Mouse (Mus musculus) liver, embryonic 13.5 days (tissue): ENCODE results near the gene Lpcat2b. TPM values are rescaled to one million over a fixed set of nuclear protein-coding genes. Genes with fewer than 3 reads are reported as not detected.
A peak's percentile ranks its signal among the peaks of the same experiment; 100 is the strongest.

Experiments
- ATAC-seq: fragments of 200-750 bp; cut with Nextera tagmentation; 2 replicates; pipeline ENCODE4 v1.8.0; 2017; ENCODE audit warnings: low read depth, mild to moderate bottlenecking, moderate number of reproducible peaks, moderate library complexity
- DNase-seq: peaks from one replicate; pipeline ENCODE4 v3.0.0; 2022
- H3K27ac ChIP-seq: fragments of 300-500 bp; sonication (generic); 2 replicates; pipeline ENCODE4 v1.5.1; 2015; ENCODE audit warnings: moderate library complexity, mild to moderate bottlenecking, inconsistent platforms
- H3K27me3 ChIP-seq: fragments of 300-500 bp; sonication (generic); 2 replicates; pipeline ENCODE4 v1.6.1; 2015; ENCODE audit warnings: mild to moderate bottlenecking, inconsistent platforms
- H3K36me3 ChIP-seq: fragments of 300-500 bp; sonication (generic); 2 replicates; pipeline ENCODE4 v1.6.1; 2015; ENCODE audit warnings: mild to moderate bottlenecking, inconsistent platforms
- H3K4me1 ChIP-seq: fragments of 300-500 bp; sonication (generic); replicated peaks from 2 replicates; pipeline ENCODE4 v1.6.1; 2015; ENCODE audit warnings: inconsistent platforms
- H3K4me2 ChIP-seq: fragments of 300-500 bp; sonication (generic); 2 replicates; pipeline ENCODE4 v1.6.1; 2015; ENCODE audit warnings: inconsistent platforms, mild to moderate bottlenecking, moderate library complexity
- H3K4me3 ChIP-seq: fragments of 300-500 bp; sonication (generic); replicated peaks from 2 replicates; pipeline ENCODE4 v1.5.1; 2015; ENCODE audit warnings: mild to moderate bottlenecking, inconsistent platforms
- H3K9ac ChIP-seq: fragments of 300-500 bp; sonication (generic); 2 replicates; pipeline ENCODE4 v1.6.1; 2015; ENCODE audit warnings: mild to moderate bottlenecking, inconsistent platforms
- H3K9me3 ChIP-seq: fragments of 300-500 bp; sonication (generic); replicated peaks from 2 replicates; pipeline ENCODE4 v1.6.1; 2016; ENCODE audit warnings: inconsistent platforms
- WGBS: fragments of 180-500 bp; shearing (Covaris S2); methylation state at CpG from one replicate; pipeline ENCODE4 v1.1.7; 2015; ENCODE audit not compliant: insufficient replicate concordance; 5-methylcytosine and 5-hydroxymethylcytosine counted together
- polyA plus RNA-seq: library from polyadenylated mRNA; unstranded; fragments of >200 nt; fragmentation: Nextera tagmentation; extraction: Ambion mirVana; gene quantifications from 2 replicates; pipeline ENCODE4 v1.2.1, GENCODE M21; 2015

Lpcat2b gene
- polyA plus RNA-seq, 1 experiment from 2014 or later: not detected

GRCm38 (mm10) chr5:107448784-107449183 lies 17.4 kb downstream of the Lpcat2b start:
- no peaks in the 10 kb centered on the region for H3K36me3 ChIP-seq
- 81% methylated on average over 4 of the region's 4 CpGs for WGBS
- DNase-seq (no peak), ATAC-seq (no peak)
- no peaks in the 10 kb centered on the region for H3K27me3 ChIP-seq
- H3K4me2 ChIP-seq: no peak overlapping the region
- H3K4me3 ChIP-seq: no peak overlapping the region
- H3K4me1 ChIP-seq: no peaks in the 10 kb centered on the region
- H3K9me3 ChIP-seq: no peaks in the 10 kb centered on the region
- no peak overlapping the region for H3K9ac ChIP-seq
- H3K27ac ChIP-seq: no peak overlapping the region

- ATAC-seq (no peak), DNase-seq (no peak)
- Histone ChIP-seq H3K9ac (no peak overlapping the region), H3K4me2 (no peak overlapping the region), H3K4me1 (no peaks in the 10 kb centered on the region), H3K27me3 (no peaks in the 10 kb centered on the region), H3K27ac (no peak overlapping the region), H3K36me3 (no peaks in the 10 kb centered on the region), H3K4me3 (no peak overlapping the region), H3K9me3 (no peaks in the 10 kb centered on the region)
- 76% methylated on average over 5 of the region's 5 CpGs for WGBS
These were observed 18.3 kb downstream of the Lpcat2b start for GRCm38 (mm10) chr5:107449620-107450019.

GRCm38 (mm10) chr5:107450299-107450698 lies 18.9 kb downstream of the Lpcat2b start:
- Histone ChIP-seq H3K27me3 (no peaks in the 10 kb centered on the region), H3K4me2 (no peak overlapping the region), H3K4me3 (no peak overlapping the region), H3K4me1 (no peaks in the 10 kb centered on the region), H3K9ac (no peak overlapping the region), H3K36me3 (no peaks in the 10 kb centered on the region), H3K27ac (no peak overlapping the region), H3K9me3 (no peaks in the 10 kb centered on the region)
- DNase-seq (no peak), ATAC-seq (no peak)
- 84% methylated on average over 5 of the region's 5 CpGs for WGBS

DNA sequence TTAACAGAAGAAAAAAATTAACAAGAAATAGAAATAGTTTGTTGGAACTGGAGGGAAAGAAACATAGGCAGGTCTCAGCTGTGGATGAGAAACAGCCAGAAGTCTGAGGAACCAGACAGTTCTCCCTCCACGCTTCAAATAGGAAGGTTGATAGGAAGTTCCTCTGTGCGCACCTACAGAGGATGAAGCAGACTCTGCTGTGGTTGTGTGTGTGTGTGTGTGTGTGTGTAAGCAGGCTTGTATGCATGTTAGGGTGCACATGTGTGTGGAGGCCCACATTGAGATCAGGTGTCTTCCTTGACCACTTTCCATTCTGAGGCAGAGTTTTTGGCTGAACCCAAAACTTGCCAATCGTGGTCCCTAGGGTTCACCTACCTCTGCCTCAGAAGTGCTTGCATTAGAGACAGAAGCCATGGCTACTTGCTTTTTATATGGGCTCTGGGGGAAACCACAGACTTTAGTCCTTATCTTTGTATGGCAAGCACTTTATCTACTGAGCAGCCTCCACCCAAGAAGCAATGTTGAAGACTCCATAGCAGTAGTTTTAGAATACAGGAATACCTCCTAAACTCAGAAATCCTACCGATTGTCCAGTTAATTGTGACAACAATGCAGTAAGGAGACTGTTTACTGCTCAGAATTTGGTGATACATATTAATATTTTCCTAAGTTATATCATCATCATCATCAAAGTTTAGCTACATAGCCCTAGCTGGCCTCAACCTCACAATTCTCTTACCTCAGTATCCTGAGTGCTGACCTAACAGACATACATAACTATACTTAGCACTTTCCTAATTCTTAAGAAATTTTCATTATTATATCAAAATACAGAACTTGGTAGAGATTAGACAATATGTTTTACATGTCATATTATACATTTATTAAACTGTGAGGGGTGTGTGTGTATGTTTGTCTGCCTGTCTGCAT lies 31.1 kb downstream of the Lpcat2b start:
- no peak overlapping the region; the same call in 1 of the 2 replicates for H3K9ac ChIP-seq
- peak overlapping the region; percentile 38 for H3K4me2 ChIP-seq
- ATAC-seq: peak; percentile 94
- no peaks in the 10 kb centered on the region for H3K9me3 ChIP-seq
- H3K4me1 ChIP-seq: peaks cover 20% of the 10 kb centered on the region
- peak; percentile 31 for DNase-seq
- WGBS: 26% methylated on average over 4 of the region's 4 CpGs
- H3K27ac ChIP-seq: peak overlapping the region; percentile 72
- H3K27me3 ChIP-seq: no peaks in the 10 kb centered on the region
- no peak overlapping the region; the same call in 1 of the 2 replicates for H3K4me3 ChIP-seq
- H3K36me3 ChIP-seq: no peaks in the 10 kb centered on the region

DNA sequence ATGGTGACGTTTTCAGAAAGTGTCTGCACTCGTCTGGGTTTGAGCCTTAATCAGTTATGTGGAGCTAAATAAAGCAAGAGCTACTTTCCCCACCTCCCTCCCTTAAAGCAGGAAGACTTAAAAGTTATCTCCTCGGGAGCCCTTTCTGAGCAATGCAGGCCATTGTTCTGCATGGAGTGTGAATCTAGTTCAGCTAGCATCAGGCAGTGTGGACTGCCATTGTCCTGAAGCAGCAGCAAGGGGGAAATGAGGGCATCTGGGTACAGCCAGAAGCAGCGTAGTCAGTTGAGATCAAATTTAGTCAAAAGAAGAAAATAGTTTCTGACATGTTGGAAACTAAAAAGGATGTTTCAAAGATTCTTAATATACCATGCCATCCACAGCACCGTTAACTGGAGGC lies 35.2 kb downstream of the Lpcat2b start:
- H3K36me3 ChIP-seq: 0 out of 2 replicates have a peak, but pooled peaks cover 3% of the 10 kb centered on the region
- DNase-seq (no peak), ATAC-seq (no peak)
- no peaks in the 10 kb centered on the region for H3K27me3 ChIP-seq
- H3K27ac ChIP-seq: no peak overlapping the region
- no peak overlapping the region for H3K4me2 ChIP-seq
- 59% methylated on average over 5 of the region's 5 CpGs for WGBS
- H3K4me1 ChIP-seq: peaks cover 34% of the 10 kb centered on the region
- H3K9ac ChIP-seq: no peak overlapping the region
- H3K4me3 ChIP-seq: no peak overlapping the region
- no peaks in the 10 kb centered on the region for H3K9me3 ChIP-seq

DNA sequence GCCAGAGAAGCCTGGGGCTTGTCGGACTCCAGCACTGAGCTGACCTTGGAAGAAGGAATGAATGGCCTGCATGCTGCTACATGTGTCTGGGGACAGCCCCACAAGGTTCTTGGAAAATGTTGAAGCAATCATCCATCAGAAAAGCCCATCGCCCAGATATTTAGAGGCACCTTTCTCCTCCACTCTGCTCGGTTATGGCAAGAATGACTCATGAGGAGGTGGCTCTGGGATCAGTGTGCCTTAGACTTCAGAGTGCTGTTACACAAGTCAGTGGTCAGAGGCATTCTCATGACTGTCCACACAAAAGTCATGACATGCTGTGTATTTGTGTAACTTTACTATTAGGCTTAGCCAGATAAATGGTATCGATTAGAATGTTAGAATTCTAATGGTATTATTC lies 35.7 kb downstream of the Lpcat2b start:
- Histone ChIP-seq H3K27me3 (no peaks in the 10 kb centered on the region), H3K4me3 (no peak overlapping the region), H3K4me2 (no peak overlapping the region), H3K4me1 (peaks cover 34% of the 10 kb centered on the region), H3K27ac (no peak overlapping the region), H3K36me3 (0 out of 2 replicates have a peak, but pooled peaks cover 3% of the 10 kb centered on the region), H3K9ac (no peak overlapping the region), H3K9me3 (no peaks in the 10 kb centered on the region)
- ATAC-seq: no peak
- DNase-seq: no peak
- 71% methylated on average over 4 of the region's 4 CpGs for WGBS

DNA sequence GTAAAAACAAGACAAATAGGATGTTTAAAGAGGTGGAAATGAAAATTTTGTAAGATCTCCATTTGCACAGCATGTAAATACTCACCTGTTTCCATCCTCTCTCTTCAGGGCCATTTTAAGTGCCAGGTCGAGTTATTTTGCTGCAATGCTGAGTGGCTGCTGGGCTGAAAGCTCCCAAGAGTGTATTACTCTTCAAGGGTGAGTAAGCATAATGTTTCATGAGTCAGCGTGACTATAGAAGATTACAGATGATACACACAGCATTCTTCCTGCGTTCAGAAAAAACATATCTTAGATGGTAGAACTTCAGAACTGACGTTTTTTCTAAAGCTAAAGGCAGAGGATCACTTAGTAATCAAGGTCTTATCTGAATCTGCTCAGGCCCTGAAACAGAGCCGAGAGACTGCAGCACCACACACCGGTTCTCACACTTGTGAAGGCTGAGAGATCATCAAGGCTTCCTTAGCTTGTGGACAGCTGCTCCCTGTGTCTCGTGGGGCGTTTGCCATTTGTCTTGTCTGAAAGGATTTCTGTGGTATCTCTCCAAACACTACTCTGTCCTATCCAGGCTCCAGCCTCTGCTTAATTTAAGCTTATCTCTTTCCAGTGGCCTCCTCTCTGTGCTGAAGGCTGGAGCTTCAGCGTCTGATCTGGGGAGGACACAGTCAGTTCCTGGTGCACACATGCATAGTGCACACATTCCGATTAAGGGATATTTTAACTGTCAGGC lies 39.4 kb downstream of the Lpcat2b start:
- ATAC-seq (peak; percentile 97), DNase-seq (peak; percentile 67)
- Histone ChIP-seq H3K27ac (peak overlapping the region; percentile 97), H3K4me1 (peaks cover 30% of the 10 kb centered on the region), H3K4me2 (peak overlapping the region; percentile 52), H3K36me3 (0 out of 2 replicates have a peak, but pooled peaks cover 3% of the 10 kb centered on the region), H3K4me3 (peak overlapping the region; percentile 18), H3K27me3 (no peaks in the 10 kb centered on the region), H3K9me3 (no peaks in the 10 kb centered on the region), H3K9ac (peak overlapping the region; percentile 59)
- 29% methylated on average over 10 of the region's 10 CpGs for WGBS

- H3K9me3 ChIP-seq: no peaks in the 10 kb centered on the region
- H3K4me1 ChIP-seq: no peaks in the 10 kb centered on the region
- 67% methylated on average over 2 of the region's 2 CpGs for WGBS
- ATAC-seq (no peak), DNase-seq (no peak)
- H3K9ac ChIP-seq: no peak overlapping the region
- no peak overlapping the region for H3K4me3 ChIP-seq
- no peak overlapping the region for H3K4me2 ChIP-seq
- no peaks in the 10 kb centered on the region for H3K36me3 ChIP-seq
- no peaks in the 10 kb centered on the region for H3K27me3 ChIP-seq
- H3K27ac ChIP-seq: no peak overlapping the region
These were observed 48.8 kb downstream of the Lpcat2b start for GRCm38 (mm10) chr5:107480194-107480593.

Other genes starting within 250 kb of the Lpcat2b start
- gene Tgfbr3, start 141.9 kb upstream of the Lpcat2b start, polyA plus RNA-seq: 7.1 and 9.9 TPM in 2 replicates
- 0.18 and 0.19 TPM in 2 replicates for gene Brdt, start 100.4 kb upstream of the Lpcat2b start, polyA plus RNA-seq
- gene Ephx4, start 28.8 kb upstream of the Lpcat2b start, polyA plus RNA-seq: 0.17 TPM in 1 of 2 replicates, not detected in the other
- 1.1 and 1.5 TPM in 2 replicates for gene Btbd8, start 6.4 kb downstream of the Lpcat2b start, polyA plus RNA-seq
- gene Gm42669, start 76.1 kb downstream of the Lpcat2b start, polyA plus RNA-seq: 0.05 and 0.08 TPM in 2 replicates
- 0.01 and 0.07 TPM in 2 replicates for gene 1700028K03Rik, start 103.2 kb downstream of the Lpcat2b start, polyA plus RNA-seq
- 5.7 and 8.1 TPM in 2 replicates for gene Rpap2, start 165.8 kb downstream of the Lpcat2b start, polyA plus RNA-seq
- gene Glmn, start 166.3 kb downstream of the Lpcat2b start, polyA plus RNA-seq: 9.5 and 11.3 TPM in 2 replicates